Mouse (Mus musculus) stomach, postnatal 0 days (tissue): ENCODE results near the gene Iffo2. TPM values are rescaled to one million over a fixed set of nuclear protein-coding genes. Genes with fewer than 3 reads are reported as not detected.

Experiments
- ATAC-seq: fragments of 200-750 bp; cut with Nextera tagmentation; 2 replicates; pipeline ENCODE4 v1.8.0; 2017; ENCODE audit not compliant: low FRiP score, low TSS enrichment
- DNase-seq: peaks from one replicate; pipeline ENCODE4 v3.0.0-alpha.2; 2016; ENCODE audit warnings: low spot score
- H3K27ac ChIP-seq: fragments of 300-500 bp; sonication (generic); replicated peaks from 2 replicates; pipeline ENCODE4 v1.5.1; 2014; ENCODE audit warnings: mild to moderate bottlenecking, control low read depth
- H3K27me3 ChIP-seq: fragments of 300-500 bp; sonication (generic); 2 replicates; pipeline ENCODE4 v1.6.1; 2014; ENCODE audit warnings: low read length; ENCODE audit not compliant: control insufficient read depth, insufficient read depth
- H3K36me3 ChIP-seq: fragments of 300-500 bp; sonication (generic); 2 replicates; pipeline ENCODE4 v1.6.1; 2014; ENCODE audit warnings: low read length, mixed read lengths; ENCODE audit not compliant: control insufficient read depth, insufficient read depth
- H3K4me1 ChIP-seq: fragments of 300-500 bp; sonication (generic); replicated peaks from 2 replicates; pipeline ENCODE4 v1.6.1; 2014; ENCODE audit warnings: antibody characterized with exemption; ENCODE audit not compliant: control insufficient read depth, insufficient read depth
- H3K4me2 ChIP-seq: fragments of 300-500 bp; sonication (generic); replicated peaks from 2 replicates; pipeline ENCODE4 v1.6.1; 2014; ENCODE audit warnings: low read depth, mild to moderate bottlenecking, control low read depth, moderate library complexity
- H3K4me3 ChIP-seq: fragments of 300-500 bp; sonication (generic); 2 replicates; pipeline ENCODE4 v1.5.1; 2014; ENCODE audit warnings: low read depth, low read length, control low read depth
- H3K9ac ChIP-seq: fragments of 300-500 bp; sonication (generic); 2 replicates; pipeline ENCODE4 v1.6.1; 2014; ENCODE audit warnings: mild to moderate bottlenecking, low read length, control low read depth, mixed read lengths
- H3K9me3 ChIP-seq: fragments of 300-500 bp; sonication (generic); 2 replicates; pipeline ENCODE4 v1.6.1; 2016; ENCODE audit warnings: low read length; ENCODE audit not compliant: control insufficient read depth
- CTCF ChIP-seq: IDR thresholded peaks from 2 replicates; pipeline ENCODE4 v1.5.1; 2016; ENCODE audit warnings: antibody characterized with exemption, low read depth, mild to moderate bottlenecking, moderate library complexity
- EP300 ChIP-seq: optimal IDR thresholded peaks from 2 replicates; pipeline ENCODE3; 2016; ENCODE audit warnings: antibody characterized with exemption
- WGBS: fragments of 180-500 bp; shearing (Covaris S2); extraction: QIAGEN DNeasy Blood & Tissue Kit; methylation state at CpG from one replicate; pipeline ENCODE4 v1.1.7; 2014; 5-methylcytosine and 5-hydroxymethylcytosine counted together
- polyA plus RNA-seq: library from polyadenylated mRNA; unstranded; fragments of >200 nt; fragmentation: Nextera tagmentation; extraction: Ambion mirVana; gene quantifications from 2 replicates; pipeline ENCODE4 v1.2.1, GENCODE M21; 2015

Iffo2 gene
- polyA plus RNA-seq, 1 experiment from 2014 or later: 4.0 TPM

- peak overlapping the region; percentile 88 for H3K4me3 ChIP-seq
- no peaks in the 10 kb centered on the region for H3K9me3 ChIP-seq
- H3K9ac ChIP-seq: peak overlapping the region; percentile 87
- peak overlapping the region; percentile 93 for H3K27ac ChIP-seq
- H3K4me1 ChIP-seq: peaks cover 11% of the 10 kb centered on the region
- no peaks in the 10 kb centered on the region for H3K27me3 ChIP-seq
- H3K4me2 ChIP-seq: peak overlapping the region; percentile 95
- ATAC-seq: peak; percentile 55
- under 1% methylated on average over 74 of the region's 111 CpGs for WGBS
- peak; percentile 61 for DNase-seq
- H3K36me3 ChIP-seq: no peaks in the 10 kb centered on the region
- TF ChIP-seq CTCF (peak; percentile 22; the same call in 1 of the 2 replicates), EP300 (no peak)
Measured at GRCm38 (mm10) chr4:139574799-139575672, 44.7 kb downstream of the Iffo2 start.

GRCm38 (mm10) chr4:139575673-139576003 is 45.3 kb downstream of the Iffo2 start:
- no peak overlapping the region for H3K27ac ChIP-seq
- peak overlapping the region; percentile 95 for H3K4me2 ChIP-seq
- ATAC-seq: no peak
- peak overlapping the region; percentile 88 for H3K4me3 ChIP-seq
- no peak for DNase-seq
- peaks cover 14% of the 10 kb centered on the region for H3K4me1 ChIP-seq
- WGBS: 8% methylated on average over 14 of the region's 14 CpGs
- TF ChIP-seq EP300 (no peak), CTCF (no peak)
- no peaks in the 10 kb centered on the region for H3K27me3 ChIP-seq
- no peaks in the 10 kb centered on the region for H3K36me3 ChIP-seq
- peak overlapping the region; percentile 87 for H3K9ac ChIP-seq
- H3K9me3 ChIP-seq: no peaks in the 10 kb centered on the region

- Histone ChIP-seq H3K36me3 (no peaks in the 10 kb centered on the region), H3K4me2 (peak overlapping the region; percentile 95), H3K4me1 (peaks cover 19% of the 10 kb centered on the region), H3K9ac (peak overlapping the region; percentile 87; the same call in 1 of the 2 replicates), H3K9me3 (no peaks in the 10 kb centered on the region), H3K27me3 (no peaks in the 10 kb centered on the region), H3K27ac (no peak overlapping the region), H3K4me3 (peak overlapping the region; percentile 88)
- TF ChIP-seq CTCF: no peak
- no peak for TF ChIP-seq EP300
- DNase-seq: no peak
- WGBS: 50% methylated on average over 14 of the region's 14 CpGs
- ATAC-seq: no peak
Measured at GRCm38 (mm10) chr4:139576251-139576880, 46.0 kb downstream of the Iffo2 start.

GRCm38 (mm10) chr4:139577006-139577405 is 46.7 kb downstream of the Iffo2 start:
- H3K4me1 ChIP-seq: peaks cover 26% of the 10 kb centered on the region
- H3K27ac ChIP-seq: no peak overlapping the region
- DNase-seq: peak; percentile 34
- H3K4me3 ChIP-seq: peak overlapping the region; percentile 88
- H3K36me3 ChIP-seq: no peaks in the 10 kb centered on the region
- H3K9ac ChIP-seq: no peak overlapping the region
- H3K4me2 ChIP-seq: peak overlapping the region; percentile 95
- WGBS: 72% methylated on average over 7 of the region's 7 CpGs
- no peak for ATAC-seq
- H3K27me3 ChIP-seq: no peaks in the 10 kb centered on the region
- no peaks in the 10 kb centered on the region for H3K9me3 ChIP-seq
- no peak for TF ChIP-seq CTCF
- no peak for TF ChIP-seq EP300

GRCm38 (mm10) chr4:139578389-139578788 is 48.0 kb downstream of the Iffo2 start:
- ATAC-seq: no peak
- no peak overlapping the region; the same call in 1 of the 2 replicates for H3K4me2 ChIP-seq
- H3K27ac ChIP-seq: no peak overlapping the region
- H3K27me3 ChIP-seq: no peaks in the 10 kb centered on the region
- H3K4me1 ChIP-seq: peaks cover 27% of the 10 kb centered on the region
- H3K9ac ChIP-seq: 0 out of 2 replicates have a peak overlapping the region, but pooled peaks have one; percentile 18
- no peaks in the 10 kb centered on the region for H3K36me3 ChIP-seq
- no peak overlapping the region for H3K4me3 ChIP-seq
- WGBS: 89% methylated on average over 8 of the region's 8 CpGs
- H3K9me3 ChIP-seq: no peaks in the 10 kb centered on the region
- no peak for DNase-seq
- TF ChIP-seq CTCF: no peak
- no peak for TF ChIP-seq EP300

- no peak overlapping the region for H3K9ac ChIP-seq
- H3K27ac ChIP-seq: peak overlapping the region; percentile 84; the same call in 1 of the 2 replicates
Measured at GRCm38 (mm10) chr4:139579003-139579402, 48.7 kb downstream of the Iffo2 start.

More at GRCm38 (mm10) chr4:139579003-139579402, 48.7 kb downstream of the Iffo2 start:
- Histone ChIP-seq H3K4me1 (peaks cover 27% of the 10 kb centered on the region), H3K9me3 (no peaks in the 10 kb centered on the region), H3K36me3 (no peaks in the 10 kb centered on the region), H3K27me3 (no peaks in the 10 kb centered on the region), H3K4me3 (no peak overlapping the region), H3K4me2 (peak overlapping the region; percentile 25; the same call in 1 of the 2 replicates)
- TF ChIP-seq CTCF: no peak
- TF ChIP-seq EP300: no peak
- DNase-seq: no peak
- no peak for ATAC-seq
- WGBS: 38% methylated on average over 10 of the region's 10 CpGs
